Mouse (Mus musculus) right cerebral cortex, adult 18-20 months (tissue): ENCODE measurements at regions not wholly inside any gene's neighbourhood (a gene's known extent, or its start where the extent isn't known, plus 50 kb on each side); places are given as distances from the start of the nearest gene placed in this dataset.

Experiments
- DNase-seq: peaks from one replicate; pipeline ENCODE4 v3.0.0; 2022; ENCODE audit warnings: mixed read lengths

- DNase-seq = no peak
Measured at GRCm38 (mm10) chr8:38723254-38723653, 1729.8 kb downstream of the AI429214 start.

GRCm38 (mm10) chr8:38725257-38725656 is 1731.9 kb downstream of the AI429214 start:
- no peak for DNase-seq

DNA sequence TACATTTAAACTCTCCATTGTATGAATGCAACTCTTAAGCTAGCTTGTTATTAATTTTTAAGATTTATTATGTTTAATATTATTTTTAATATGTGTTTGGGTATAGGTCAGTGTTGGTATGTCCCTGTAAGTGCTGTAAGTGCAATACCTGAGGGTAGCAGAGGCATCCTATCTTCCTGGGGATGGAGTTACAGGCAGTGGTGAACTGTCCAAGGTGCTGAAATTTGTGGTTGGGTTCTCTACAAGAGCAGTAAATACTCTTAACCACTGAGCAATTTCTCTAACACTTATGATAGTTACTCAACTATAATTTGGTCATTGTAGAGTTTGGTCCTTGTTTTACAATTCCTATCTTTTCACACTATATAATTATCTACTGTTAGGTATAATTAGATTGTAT is 1753.7 kb downstream of the AI429214 start:
- DNase-seq = no peak

- DNase-seq = no peak
Measured at GRCm38 (mm10) chr8:38766626-38767226, 1773.3 kb downstream of the AI429214 start.

DNA sequence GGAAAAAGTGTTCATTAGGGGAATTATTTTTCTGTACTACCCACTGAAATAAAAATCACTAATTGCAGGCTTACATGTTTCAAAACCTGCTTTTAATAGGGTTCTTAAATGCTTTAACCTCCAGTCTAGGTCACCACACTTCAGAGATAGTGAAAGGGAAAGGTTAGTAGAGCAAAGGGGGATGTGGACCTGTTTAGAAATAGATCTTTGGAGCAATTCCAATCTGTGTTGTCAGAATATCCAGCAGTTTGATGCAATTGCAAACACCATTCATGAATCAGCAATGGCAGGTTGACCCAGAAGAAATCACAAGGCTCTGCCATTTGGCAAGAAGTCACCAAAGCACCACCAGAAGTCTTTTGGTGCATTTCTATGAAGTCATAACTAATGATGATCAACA is 1819.1 kb downstream of the AI429214 start:
- DNase-seq = no peak

GRCm38 (mm10) chr8:38818163-38818562 is 1824.8 kb downstream of the AI429214 start:
- DNase-seq = peak; percentile 39

GRCm38 (mm10) chr8:38861436-38861835 is 1813.4 kb upstream of the Adam24 start:
- DNase-seq = peak; percentile 30

GRCm38 (mm10) chr8:38867370-38867769 is 1807.5 kb upstream of the Adam24 start:
- DNase-seq = no peak
